Mouse (Mus musculus) olfactory bulb, adult 2 months (tissue): ENCODE results near the gene Plet1.

Experiments used
- CTCF ChIP-seq: fragments of 200-500 bp; IDR thresholded peaks from 2 replicates; pipeline ENCODE4 v1.5.1; 2012; ENCODE audit warnings: low read depth, mild to moderate bottlenecking, low read length, moderate library complexity; ENCODE audit not compliant: insufficient read depth
- POLR2A ChIP-seq: fragments of 200-500 bp; IDR thresholded peaks from 2 replicates; pipeline ENCODE4 v1.6.1; 2012; ENCODE audit warnings: mild to moderate bottlenecking, low read depth, low read length, moderate library complexity; ENCODE audit not compliant: insufficient read depth

- TF ChIP-seq CTCF (no peak), POLR2A (no peak)
Measured at GRCm38 (mm10) chr9:50463205-50463508, 31.2 kb upstream of the Plet1 start.
